Mouse (Mus musculus): ENCODE measurements around the gene Fosl1.

Fosl1 gene

DNA sequence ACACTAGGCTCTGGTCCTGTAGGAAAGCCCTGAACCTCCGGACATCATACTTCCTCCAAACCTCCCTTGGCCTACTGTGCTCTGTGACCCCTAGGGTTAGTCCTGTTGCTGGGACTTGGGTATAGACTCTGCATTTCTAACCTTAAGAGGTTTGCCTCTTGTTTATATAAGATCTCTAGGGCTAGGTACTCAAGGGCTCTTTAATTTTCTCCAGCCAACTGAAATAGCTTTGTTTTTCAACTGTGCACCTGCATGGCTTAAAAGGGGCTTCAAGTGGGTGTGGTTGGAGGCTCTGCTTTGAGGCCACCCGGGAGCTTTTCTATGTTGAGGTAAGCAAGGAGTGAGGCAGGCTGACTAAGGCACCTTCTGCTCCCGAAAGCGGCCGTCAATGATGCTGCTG lies 37.1 kb downstream of the Fosl1 start:
- no peak for DNase-seq

DNA sequence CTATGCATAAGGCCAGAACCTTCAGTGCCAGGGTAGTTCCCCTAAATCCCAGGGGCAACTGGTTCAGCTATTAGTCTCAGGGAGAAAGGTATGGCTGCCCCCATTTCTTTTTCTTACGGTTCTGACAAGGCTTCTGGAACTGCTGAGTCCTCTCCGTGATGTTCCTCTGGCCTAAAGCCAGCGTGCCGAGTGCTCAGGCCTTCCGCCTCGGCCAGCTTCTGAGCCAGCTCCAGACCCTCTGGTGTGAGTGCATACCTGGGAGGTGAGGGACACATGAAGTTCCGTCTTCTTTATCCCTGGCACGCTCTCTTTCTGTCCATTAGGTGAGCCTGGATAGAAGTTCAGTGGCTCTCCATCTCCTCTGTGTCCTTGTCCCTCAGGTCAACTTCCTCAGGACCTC lies 38.0 kb downstream of the Fosl1 start:
- no peak for DNase-seq

DNA sequence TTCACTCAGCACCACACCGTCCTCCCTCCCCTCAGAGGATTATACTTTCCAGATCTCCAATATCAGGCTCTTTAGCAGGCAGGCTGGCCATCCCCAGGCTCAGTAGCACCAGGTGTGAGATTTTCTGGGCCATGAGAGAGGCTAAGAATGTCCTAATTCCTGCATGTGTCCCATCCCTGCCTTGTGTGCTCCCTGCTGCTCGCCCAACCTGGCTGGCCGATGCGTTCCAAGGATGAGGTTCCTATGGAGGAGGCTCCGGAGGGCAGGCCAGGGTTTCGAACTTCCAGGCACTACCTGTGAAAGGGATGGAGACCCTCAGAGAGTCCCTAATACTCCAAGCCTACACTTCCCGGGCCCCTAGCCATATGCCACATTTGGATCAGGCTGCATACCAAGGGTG lies 38.5 kb downstream of the Fosl1 start:
- no peak for DNase-seq

DNA sequence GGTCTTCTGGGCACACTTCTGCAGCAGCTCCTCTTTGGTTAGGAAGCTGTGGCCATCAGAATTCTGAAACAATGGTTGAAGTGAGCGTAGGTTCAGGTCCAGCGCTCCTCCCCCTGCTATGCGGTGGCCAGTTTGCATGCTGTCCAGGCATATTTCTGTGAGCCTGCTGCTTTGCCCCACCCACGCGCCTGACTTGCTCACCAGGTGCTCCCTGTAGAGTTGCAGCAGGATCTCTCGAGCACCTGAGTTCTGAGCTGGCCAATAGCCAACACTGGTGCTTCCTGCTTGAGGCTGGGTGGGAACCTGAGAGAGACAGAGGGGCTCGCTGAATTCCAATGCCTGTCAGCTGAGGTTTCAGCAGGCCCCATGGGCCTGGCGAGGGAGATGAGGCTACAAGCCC lies 38.9 kb downstream of the Fosl1 start:
- DNase-seq, result no peak

DNA sequence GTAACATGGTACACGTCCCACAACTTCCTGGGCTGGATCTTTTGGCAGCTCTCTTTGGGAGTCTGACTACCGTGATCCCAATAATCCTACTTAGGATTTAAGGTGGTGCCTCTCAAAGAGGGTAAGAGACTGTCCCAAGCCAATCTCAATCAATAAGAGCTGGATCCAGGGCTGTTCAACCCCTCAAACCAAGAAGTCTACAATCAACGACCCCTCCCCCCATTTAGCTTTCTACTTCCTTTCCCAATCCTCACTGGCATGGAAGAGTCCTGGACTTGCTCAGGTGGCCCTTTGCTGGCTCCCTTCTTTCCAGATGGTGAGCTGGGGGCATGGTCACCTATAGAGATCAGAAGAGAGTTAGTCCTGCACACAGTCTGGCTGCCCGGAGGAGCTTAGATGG lies 39.4 kb downstream of the Fosl1 start:
- no peak for DNase-seq

DNA sequence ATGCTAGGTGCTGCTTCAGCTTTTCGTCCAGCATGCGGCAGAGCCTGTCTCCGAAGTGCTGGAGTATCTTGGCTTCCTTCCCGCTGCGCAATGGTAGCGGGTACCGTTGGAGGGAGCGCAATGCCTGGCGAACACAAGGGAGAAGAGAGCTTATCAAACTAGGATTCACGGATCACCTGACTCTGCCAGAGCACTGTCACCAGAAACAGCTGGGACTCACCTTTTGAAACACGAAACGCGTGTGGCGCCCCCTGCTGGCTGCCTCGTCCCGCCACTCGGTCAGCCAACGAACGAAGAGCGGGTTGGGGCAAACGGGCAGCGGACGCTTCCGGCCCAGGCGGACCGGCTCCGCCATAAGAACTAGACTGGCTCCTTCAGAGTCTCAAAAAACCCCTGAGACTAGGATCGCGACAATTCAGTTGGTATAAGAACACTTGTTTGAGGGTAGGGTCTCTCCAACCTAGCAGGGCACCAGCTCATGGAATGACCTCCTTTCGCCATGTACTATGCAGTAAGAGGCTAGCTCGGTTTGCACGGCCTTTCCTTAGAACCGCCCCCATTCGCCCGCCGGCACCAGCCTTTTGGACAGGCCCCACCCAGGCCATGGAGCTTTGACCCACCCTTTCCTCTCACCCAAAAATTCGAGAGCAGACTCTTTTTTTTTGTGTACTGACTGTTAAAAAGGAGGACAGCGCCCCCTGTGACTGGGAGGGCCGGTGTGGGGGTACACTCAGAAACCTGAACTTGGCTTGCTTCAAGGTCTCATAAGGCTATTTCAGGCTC lies 40.6 kb downstream of the Fosl1 start, which contains the start of gene Mus81:
Gene Mus81 (minus strand): TSS at position 635 of the 783 bp plus-strand sequence.
- peak; percentile 99 for DNase-seq

DNA sequence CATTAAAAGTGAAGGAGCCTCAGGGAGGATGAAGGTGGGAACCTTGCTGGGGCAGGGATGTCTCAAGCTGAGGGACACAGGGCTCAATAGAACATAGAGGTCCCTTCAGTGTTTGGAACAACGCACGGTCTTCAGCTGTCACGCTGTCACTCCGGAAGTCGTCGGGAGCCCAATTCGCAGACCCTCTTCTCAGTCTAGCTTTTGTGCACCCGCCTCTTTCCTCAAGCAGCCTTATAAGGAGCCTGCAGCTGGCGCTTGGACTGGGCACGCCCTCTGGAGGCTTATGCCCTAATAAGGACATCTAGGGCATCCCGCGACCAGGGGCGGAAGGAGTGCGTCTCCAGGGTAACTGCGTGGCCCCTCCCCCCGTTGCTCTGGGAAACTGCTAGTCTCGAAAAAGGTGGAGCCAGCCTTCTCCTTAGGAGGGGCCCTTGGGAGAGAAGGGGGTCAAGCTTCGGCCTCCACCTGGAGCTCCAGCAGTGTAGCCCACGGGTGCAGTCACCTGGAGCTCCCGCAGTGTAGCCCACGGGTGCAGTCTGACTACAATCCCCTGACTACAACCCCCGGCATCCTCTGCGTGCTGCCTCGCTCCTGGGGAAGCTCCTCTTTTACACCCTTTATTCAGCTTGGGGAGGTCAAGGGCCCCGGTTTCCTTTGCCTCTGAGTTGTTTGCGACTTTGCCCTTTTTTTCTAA lies 41.7 kb downstream of the Fosl1 start:
- DNase-seq, result peak; percentile 99

DNA sequence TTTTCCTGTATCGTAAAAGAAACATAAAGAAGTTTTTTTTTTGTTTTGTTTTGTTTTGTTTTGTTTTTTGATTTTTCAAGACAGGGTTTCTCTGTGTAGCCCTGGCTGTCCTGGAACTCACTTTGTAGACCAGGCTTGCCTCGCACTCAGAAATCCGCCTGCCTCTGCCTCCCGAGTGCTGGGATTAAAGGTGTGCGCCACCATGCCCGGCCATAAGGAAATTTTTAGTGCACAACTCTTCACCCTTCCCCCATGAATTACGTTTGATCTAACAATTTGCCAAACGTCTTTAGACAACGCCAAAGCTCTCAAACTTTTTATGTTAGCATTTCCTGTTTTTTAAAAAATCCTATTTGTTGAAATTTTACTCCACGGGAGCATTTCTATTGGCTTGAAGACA lies 42.4 kb downstream of the Fosl1 start:
- DNase-seq, result peak; percentile 45

DNA sequence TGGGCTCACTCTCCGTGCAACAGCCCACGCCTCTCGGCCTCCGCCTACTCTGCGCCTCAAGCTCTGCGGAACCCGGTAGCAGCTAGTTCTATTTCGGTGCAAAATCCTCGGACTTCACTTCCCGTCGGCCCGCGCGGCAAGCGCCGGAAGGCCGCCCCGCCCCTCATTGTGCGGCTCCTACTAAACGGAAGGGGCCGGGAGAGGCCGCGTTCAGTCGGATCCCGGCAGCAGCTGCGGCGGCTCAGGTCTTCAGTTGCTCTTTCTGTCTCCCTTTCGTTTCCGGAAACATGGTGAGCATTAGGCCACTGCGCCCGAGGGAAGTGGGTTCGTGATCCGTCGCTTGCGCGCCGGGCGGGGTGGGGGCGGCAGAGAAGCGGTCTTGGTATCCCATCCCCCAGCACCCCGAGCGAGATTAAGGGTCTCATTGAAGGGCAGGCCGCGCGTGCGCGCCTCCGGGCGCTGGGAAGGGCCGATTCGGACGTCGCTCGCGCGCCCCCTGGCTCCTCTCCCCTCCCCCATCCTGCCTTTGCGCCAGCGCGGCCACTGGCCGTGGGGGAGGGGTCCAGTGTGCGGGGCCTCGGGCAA lies 43.1 kb downstream of the Fosl1 start, which contains the start of gene Cfl1:
Gene Cfl1 (plus strand): TSS at position 143 of the 585 bp plus-strand sequence.
- DNase-seq, result peak; percentile 97

DNA sequence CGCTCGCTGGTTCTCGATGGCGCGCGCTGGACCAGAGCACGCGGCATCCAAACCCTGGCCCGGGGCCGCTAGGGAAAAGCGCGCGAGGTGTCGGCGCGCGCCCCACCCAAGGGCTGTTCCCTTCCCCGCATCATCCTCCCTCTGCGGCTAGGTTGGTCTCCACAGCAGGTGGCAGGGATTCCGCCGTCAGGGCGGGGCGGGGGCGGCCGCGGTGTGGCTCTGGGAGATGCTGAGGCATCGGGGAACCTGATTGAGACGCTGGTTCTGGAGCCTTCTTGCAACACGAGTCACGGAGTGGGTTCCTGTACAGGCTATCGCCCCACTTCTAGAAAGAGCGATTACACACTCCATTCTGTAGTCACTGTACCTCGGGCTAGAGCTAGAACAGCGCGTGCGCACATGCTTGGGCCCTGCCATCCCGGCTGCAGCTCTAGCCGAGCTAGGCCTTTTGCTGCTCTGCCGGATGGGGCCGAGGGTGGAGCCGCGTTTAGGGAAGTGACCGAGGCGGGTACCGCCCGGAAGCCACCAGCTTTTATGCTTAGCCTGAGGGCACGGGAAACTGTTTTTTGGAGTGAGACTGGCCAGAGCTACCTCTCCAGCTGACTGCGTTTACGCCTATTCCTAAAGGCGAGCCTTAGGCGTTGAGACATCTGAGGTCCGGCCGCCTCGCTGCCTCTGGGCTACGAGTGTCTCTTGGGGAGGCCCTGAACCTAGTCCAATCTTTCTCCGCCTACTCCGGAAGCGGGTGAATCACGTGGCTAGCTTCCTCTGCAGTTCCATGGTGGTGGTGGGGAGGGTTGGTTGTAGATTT lies 43.8 kb downstream of the Fosl1 start:
- DNase-seq, result peak; percentile 92

DNA sequence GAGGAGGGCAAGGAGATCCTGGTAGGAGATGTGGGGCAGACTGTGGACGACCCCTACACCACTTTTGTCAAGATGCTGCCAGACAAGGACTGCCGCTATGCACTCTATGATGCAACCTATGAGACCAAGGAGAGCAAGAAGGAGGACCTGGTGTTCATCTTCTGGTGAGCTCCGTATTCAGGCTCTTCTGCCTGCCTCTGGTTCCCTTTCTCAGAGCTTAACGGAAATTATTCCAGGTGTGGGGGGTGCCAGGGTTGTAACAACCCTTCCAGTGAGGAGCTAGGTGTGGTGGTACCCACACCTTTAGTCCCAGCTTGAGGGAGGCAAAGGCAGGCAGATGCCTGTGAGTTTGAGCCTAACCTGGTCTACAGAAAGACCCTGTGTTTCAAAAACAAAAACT lies 45.3 kb downstream of the Fosl1 start:
- DNase-seq, result no peak

DNA sequence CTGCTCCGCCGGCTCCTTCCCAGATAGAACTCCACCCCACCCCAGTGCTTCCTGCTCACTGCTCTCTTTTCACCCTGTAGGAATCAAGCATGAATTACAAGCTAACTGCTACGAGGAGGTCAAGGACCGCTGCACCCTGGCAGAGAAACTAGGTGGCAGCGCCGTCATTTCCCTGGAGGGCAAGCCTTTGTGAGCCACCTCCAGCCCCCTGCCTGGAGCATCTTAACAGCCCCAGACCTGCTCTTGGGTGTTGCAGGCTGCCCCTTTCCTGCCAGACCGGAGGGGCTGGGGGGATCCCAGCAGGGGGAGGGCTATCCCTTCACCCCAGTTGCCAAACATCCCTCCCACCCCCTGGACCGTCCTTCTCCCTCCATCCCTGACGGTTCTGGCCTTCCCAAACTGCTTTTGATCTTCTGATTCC lies 46.0 kb downstream of the Fosl1 start:
- DNase-seq, result peak; percentile 61

DNA sequence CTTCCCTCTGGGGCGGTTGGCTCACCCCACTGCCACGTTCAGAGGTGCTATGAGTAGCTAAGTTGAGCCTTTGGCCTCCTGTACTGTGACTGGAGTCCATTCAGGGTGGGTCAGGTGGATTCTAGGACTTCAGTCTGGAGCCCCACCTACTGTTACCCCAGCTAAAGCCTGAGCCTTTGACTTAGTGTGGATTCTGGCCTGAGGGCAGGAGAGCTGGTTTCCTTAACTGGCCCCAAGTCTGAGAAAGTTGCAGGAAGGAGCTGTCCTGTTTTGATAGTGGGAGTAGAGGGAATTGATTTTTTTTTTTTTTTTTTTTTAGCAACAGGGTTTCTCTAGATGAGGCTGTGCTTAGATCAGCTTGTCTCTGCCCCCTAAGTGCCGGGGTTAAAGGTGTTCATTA lies 47.0 kb downstream of the Fosl1 start:
- DNase-seq, result peak; percentile 77

DNA sequence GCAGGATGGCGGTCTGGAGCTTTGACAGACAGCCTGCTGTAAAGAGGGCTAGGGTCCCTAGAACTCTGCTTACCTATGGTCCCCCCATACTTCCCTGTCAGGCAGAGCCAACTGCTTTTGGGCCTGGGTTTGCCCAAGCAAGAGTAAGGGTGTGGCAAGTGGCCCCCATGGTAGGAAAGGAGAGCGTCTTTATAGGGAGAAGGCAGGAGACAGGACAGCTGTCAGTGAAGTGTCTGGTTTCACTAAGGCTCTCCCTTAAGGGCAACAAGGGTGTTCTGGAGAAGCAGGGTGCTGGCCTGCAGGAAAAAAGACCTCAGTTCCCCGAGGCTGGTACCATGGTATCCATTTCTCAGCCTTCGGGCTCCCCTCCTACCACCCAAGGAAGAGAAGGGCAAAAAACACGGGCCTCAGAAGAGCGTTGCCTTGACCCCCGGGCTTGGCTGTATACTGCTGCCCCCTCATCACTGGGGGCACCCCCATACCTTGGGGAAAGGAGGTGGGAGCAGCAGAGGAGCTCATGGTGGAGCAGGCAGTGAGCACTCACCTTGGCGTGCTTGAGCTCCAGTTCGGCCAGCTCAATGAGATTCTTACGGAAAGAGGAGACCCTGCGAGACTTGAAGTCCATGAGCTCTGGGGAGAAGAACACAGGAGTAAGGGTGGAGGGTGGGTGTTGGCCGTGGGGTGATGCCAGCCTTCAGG lies 48.2 kb downstream of the Fosl1 start:
- DNase-seq, result no peak

DNA sequence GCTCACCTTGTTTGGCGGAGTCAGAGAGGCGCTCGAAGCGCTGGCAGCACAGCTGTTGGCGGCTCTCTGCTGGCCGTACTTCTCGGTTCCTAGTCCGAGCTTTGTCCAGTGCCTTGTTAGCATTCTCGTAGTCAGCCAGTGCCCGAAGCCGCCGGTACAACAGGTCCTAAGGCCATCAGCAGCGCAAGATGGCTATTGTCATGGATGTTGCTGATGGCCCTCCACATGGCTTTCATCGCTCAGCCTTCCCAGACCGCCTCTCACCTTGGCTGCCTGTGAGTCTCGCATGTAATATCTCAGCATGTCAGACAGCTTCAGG lies 48.7 kb downstream of the Fosl1 start:
- peak; percentile 17 for DNase-seq

DNA sequence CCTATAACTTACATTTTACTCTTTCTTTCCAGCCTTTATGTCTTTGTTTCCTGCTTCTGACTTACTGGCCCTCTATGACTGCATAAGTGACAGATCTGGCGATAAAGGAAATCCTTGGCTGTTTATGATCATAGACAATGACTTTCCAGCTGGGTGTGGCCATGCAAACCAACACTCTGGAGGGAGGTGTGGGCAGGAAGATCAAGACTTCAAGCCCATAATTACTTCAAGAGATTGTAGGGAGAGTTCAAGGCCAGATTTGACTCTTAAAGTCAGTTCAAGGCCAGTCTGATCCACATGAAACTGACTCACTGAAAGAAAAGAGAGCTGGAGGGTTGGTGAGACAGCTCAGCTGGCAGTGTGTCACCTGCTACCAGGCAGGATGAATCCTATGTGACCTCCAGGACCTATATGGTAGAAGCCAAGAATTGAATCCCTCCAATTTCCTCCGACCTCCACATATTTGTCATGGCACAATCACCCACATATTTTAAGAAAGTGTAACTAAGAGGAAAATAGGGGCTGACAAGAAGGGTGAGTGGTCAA lies 53.1 kb downstream of the Fosl1 start:
- DNase-seq, result no peak

DNA sequence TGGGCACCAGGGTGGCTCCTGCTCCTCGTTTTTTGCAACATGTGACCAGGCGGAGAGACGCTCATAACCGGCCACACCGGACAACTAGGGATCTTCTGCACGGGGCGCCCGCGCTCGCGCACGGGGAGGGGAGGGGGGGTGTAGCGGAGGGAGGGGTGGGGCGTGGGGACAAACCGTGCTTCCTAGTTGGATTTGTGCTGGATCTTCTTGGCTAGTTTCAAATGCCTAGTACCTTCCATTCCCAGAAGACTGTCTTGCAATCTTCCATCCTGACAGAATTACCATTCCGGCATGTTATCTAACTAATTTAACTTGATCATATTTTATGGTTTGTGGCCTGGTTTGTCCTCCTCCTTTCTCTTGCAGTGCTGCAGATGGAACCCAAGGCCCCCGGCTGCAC lies 56.3 kb downstream of the Fosl1 start, which contains the start of gene 1700020D05Rik:
Gene 1700020D05Rik (minus strand): TSS at position 101 of the 400 bp plus-strand sequence.
- no peak for DNase-seq
